Mouse (Mus musculus): ENCODE data around the gene Dzip1l.

GRCm38 (mm10) chr9:99632264-99632663 is 3.0 kb downstream of the Dzip1l start:
- TF ChIP-seq GATA1 (IDR thresholded peaks at IDR 0.05; ENCODE audit: borderline replicate concordance, low read length) (no peak), FLI1 (IDR thresholded peaks at IDR 0.05; ENCODE audit: low read length) (no peak)
